Mouse (Mus musculus) lung, adult 18-20 months (tissue): ENCODE measurements at regions not wholly inside any gene's neighbourhood (a gene's known extent, or its start where the extent isn't known, plus 50 kb on each side); places are given as distances from the start of the nearest gene placed in this dataset.

Experiments
- DNase-seq, 2 experiments: peaks; one replicate each; pipeline ENCODE4 v3.0.0; 2022; ENCODE audit warnings: mixed read lengths in 2 of 2

DNA sequence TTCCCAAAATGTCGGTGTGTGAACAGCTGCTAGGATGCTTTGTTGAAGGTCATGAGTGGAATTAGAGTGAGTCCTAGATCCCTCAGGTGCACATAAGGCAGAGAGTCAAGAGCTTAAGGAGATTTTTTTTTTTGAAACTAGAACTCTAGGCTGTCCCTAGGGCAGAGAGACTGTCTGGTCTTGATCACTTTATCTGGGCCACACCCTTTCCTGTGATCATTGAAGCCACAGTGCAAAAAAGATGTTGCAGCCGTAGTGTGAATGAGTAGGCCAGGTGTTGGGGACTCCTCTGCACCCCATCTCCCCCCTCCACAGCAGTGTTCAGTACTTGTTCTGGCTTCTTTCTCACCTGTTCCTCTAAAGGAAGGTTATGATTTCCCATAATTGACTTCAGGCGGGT lies 153.9 kb downstream of the Katnal1 start:
- DNase-seq, result no peak

DNA sequence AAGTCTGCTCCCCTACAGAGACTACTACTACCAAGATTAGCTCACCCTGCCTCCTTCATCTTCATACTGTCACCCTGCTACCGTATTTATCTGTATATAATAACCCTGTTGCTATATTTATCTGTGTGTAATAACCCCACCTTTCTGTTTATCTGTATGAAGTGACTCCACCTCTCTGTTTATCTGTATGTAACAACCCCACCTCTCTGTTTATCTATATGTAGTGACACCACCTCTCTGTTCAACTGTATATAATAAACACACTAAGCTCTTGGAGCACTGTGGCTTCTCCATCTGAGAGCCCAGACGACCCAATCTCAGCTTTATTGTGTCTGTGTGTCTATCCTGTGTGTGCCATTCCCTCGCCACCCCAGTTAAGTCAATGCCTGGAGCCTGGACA lies 154.7 kb downstream of the Katnal1 start:
- DNase-seq, result no peak

DNA sequence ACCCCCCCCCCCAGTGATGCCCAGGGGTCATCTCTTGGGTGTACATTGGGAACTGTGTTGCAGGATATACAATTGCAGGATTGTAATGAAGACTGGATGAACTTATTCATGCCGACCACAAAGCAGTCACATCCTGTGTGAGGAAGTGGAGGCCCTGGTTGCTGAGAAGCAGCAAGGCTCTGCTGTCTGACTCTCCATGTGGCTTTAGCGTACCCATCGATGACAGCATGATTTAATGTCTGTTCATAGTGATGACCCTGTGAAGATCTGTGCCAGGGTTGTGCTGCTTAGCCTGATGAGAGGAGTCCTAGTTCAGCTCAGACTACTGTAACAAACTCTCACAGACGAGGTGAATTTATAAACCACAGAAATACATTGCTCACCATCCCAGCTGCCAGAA lies 159.7 kb downstream of the Katnal1 start:
- DNase-seq, result no peak

- no peak for DNase-seq
Observed at GRCm38 (mm10) chr5:148768346-148768745, 160.8 kb downstream of the Katnal1 start.

DNA sequence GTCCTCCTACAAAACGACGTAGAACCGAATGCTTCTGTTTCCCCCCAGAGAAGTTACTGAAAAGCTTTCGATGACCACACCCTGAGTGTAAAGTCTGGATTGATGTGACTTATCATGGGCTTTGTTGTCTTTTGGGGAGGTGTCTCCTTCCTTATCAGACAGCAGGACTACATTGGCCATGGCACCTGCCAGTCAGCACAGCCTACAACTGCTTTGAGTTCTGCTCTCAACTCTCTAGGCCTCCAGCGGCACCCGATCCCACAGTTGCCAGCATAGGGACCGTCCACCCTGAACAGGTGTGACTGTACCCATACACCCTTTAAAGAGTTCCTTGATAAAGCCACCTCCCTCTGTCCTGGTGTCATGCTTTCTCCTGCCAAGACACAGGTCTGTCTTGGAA lies 163.1 kb downstream of the Katnal1 start:
- no peak for DNase-seq

DNA sequence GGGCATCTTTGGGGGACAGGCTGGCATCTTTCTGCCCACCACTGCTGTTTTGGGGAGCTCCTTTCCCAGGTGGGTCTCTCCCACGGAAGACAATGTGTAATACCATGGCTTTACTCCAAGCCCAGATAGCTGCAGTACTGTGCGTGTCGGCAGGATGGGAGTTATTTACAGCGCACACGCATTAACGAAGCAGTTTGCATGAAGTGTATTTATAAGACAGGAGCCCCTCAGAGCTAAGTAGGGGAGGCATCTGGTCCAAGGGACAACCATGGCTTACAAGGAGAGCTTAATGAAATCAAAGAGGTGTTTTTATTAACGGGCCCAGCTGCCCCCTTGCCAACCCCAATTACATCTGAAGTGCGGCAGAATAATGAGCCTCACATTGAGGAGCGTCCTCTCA lies 169.0 kb downstream of the Katnal1 start:
- no peak for DNase-seq

DNA sequence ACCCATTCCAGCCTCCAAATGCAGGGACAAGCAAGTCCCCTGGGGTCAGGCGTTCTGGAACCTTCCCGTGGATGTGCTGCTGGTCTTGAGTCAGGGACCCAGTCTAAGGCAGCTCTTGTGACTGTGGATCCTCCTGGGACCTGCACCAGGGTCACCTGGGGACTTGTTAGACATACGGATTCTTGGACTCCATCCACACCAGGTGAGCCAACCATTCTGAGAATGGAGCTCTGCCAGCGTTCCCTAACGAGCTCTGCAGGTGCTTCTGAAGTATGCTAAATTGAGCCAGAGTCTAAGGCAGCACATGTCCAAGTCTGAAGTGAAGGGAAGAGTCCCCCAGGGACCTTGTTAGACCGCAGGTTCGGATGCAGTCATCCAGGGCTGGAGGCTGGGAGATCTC lies 170.3 kb downstream of the Katnal1 start:
- peak; percentile 20 to 36 for DNase-seq

- DNase-seq, result no peak
Observed at GRCm38 (mm10) chr5:148757715-148758114, 171.4 kb downstream of the Katnal1 start.

- no peak for DNase-seq
Observed at GRCm38 (mm10) chr5:148757236-148757635, 171.9 kb downstream of the Katnal1 start.

DNA sequence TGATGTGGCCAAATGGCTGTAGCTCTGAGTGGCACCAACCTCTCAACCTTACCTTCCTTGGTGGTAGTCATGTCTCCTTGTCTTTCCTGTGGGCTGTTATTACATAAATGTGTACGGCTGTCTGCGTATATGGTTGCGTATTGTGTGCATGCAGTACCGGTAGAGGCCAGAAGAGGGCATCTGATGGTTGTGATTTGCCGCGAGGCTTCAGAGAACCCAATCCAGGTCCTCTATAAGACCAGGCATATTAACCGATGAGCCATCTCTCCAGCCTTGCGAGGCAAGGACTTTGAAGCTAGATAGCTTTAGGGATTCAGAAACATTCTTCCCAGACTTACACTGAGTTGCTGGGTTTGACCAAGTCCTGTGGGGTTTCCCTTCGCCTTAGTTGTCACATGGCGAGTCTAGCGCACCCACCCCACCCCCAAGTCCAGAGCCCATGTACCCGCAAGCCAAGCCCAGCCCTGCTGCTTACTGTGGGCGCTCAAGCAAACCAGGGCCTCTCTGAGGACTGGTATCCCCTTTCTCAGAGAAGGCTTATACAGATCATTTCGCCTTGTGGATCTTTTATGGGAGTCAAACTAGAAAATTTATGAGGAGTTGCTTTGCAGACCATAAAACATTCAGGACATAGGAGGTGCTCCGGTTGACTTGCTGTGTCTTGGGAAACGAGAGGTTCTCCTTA lies 172.7 kb downstream of the Katnal1 start:
- no peak for DNase-seq

DNA sequence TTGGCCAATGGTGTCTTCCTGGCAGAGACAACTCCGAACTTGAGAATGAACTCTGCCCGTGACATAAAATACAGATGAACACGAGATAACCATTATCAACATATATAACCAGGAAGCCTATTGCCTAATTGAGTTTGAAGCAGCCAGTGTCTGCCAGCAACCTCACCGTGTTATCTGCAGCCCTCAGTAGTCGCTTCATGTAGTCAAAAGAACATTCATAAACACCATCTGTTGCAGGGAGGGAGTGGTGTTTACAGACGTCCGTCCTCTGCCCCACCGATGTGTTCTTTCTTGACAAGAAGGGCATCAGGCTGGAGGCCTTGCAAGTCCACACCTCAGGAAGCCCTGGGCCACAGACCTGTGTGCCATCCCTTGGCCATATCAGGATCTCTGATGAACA lies 173.3 kb downstream of the Katnal1 start:
- DNase-seq, result no peak

DNA sequence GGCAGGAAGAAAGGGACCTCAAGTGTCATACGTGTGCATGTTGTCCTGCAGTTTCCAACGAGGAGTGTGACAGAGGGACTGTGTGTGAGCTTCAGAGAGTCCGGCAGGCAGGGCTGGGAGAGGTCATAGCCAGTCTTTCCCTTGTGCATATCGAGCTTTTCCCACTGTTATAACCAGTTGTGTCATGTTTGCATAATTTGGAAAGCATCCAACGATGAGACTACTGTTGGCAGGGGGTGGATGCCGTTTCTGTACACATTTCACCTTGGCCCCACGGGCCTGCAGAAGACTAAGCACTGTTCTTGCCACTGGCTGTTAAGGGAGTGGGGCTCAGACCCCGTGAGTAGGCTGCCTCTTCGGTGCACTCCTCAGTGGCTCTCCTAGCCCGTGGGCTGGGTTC lies 174.2 kb downstream of the Katnal1 start:
- no peak for DNase-seq

DNA sequence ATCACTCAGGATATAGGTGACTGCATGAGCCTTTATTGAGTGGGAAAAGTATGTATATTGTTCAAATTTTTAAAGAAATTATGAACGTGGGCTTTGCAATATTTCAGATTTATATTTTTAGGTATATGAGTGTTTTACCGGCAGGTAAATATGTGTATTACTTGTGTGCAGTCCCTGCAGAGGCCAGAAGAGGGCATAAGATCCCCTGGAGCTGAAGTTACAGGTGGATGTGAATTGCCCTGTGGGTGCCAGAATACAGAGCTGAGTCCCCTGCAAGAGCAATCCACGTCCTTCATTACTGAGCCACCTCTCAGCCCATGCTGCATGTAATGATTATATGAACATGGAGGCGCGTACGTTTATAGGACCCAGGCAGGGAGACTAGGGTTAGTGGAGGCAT lies 174.8 kb downstream of the Katnal1 start:
- no peak for DNase-seq

DNA sequence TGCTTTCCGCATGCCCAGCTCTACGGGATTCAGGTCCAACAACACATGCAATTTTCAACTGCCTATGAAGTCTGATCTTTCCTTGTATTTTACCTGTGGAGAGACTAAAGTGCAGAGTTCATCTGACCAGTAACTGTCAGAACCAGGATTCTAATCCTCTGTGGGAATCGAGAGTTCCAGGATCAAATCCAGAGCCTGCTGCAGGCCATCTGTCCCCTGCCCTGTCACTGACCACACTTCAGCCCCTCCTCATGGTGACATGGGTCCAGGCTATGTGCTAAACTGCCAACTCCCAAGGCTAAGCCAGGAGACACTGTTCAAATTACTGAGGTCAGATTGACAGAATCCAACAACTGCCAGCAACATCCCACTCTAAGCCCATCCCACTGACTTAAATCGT lies 175.7 kb downstream of the Katnal1 start:
- no peak for DNase-seq

- DNase-seq, result no peak
Observed at GRCm38 (mm10) chr5:148751980-148752379, 177.1 kb downstream of the Katnal1 start.

DNA sequence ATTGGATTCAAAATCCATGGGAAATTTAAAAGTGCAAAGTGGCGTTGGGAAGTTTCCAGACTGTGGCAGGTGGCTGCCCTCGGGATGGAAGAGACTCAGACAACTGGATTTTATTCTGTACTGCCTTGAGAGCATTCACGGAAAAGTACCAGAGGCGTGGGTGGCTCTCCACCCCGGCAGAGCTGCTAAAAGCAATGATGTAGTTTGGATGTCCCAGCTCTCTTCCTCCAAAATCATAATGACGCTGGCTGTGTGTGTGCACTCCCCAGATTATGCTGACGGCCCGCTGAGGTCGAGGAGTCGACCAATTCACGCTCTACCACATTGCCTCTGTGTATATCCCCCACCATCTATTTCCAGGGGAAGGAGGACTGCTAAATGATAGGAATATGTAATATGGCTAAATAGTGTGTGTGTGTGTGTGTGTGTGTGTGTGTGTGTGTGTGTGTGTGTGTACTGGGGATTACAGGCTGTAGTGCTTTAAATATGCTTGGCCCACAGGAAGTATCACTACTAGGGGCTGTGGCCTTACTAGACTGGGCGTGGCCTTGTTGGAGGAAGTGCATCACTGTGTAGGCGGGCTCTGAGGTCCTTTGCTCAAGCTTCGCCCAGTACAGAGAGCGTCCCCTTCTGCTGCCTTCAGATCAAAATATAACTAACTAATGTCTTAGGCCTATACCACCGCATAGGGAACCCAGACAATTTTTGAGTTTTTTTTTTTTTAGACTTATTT lies 179.0 kb downstream of the Katnal1 start:
- no peak for DNase-seq

- no peak for DNase-seq
Observed at GRCm38 (mm10) chr5:148747972-148748764, 181.0 kb downstream of the Katnal1 start.

DNA sequence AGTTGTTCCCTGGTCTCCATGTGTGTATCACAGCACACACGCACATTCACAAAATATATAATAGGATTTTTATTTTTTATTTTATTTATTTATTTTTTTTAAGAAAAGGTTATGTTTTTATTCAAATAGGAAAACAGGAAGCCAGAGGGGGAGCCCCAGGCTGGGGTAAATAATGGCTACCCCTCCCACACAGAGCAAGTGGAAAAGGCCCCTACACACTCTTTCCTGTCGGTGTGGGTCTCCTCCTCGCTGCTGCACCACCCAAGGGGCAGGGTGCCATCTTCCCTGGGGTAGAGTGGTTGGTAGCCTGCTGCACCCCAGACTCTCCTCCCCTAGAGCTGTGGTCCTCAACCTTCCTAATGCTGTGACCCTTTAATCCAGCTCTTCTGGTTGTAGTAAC lies 181.6 kb downstream of the Katnal1 start:
- DNase-seq, result no peak

- DNase-seq, result peak; percentile 27 to 49
Observed at GRCm38 (mm10) chr5:148746726-148747125, 182.4 kb downstream of the Katnal1 start.

- no peak for DNase-seq
Observed at GRCm38 (mm10) chr5:148744676-148745391, 184.3 kb downstream of the Katnal1 start.

- no peak for DNase-seq
Observed at GRCm38 (mm10) chr5:148742158-148742835, 186.8 kb downstream of the Katnal1 start.

DNA sequence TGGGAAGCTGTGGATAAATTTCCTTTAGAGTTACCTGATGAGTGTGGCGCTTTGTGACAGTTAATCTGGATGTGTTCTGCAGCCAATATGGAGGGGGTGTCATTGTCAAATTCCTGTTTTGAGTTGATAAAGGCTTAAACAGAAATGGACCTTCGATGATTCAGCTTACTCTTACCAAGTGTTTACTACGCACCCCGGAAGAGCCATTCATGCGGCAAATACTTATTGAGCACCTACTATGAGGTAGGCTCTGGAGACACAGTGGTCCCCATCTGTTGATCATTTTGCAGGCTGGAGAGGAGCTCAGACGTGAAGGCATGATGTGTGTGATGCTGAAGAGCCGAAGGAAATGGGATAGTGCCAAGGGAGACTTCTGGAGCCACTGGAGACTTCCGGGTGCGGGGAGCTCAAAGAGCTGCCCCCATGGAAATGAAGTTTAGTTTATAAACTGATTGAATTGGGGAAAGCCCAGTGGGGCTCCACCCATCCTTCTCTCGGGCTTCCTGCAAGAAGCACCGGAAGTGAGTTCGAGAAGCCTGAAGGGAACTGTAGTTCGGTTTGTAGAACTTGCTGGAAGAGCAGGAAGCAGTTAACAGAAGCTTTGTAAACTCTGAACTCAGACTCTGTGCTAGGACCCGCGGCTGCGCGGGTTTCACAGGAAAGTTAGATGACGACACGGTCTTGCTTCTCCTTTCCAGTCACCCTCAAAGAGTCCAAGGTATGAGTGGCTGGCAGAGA lies 187.7 kb downstream of the Katnal1 start:
- peak; percentile 44 to 58 for DNase-seq
